Mouse (Mus musculus) forebrain, embryonic 16.5 days (tissue): ENCODE results near the gene Cngb1. TPM values are rescaled to one million over a fixed set of nuclear protein-coding genes. Genes with fewer than 3 reads are reported as not detected.

ENCODE experiments used
- ATAC-seq: fragments of 200-750 bp; cut with Nextera tagmentation; 2 replicates; pipeline ENCODE4 v1.8.0; 2017; ENCODE audit warnings: mild to moderate bottlenecking, moderate library complexity
- H3K27ac ChIP-seq: fragments of 300-500 bp; sonication (generic); 2 replicates; pipeline ENCODE4 v1.5.1; 2014; ENCODE audit warnings: low read length, control low read depth
- H3K27me3 ChIP-seq: fragments of 300-500 bp; sonication (generic); replicated peaks from 2 replicates; pipeline ENCODE4 v1.6.1; 2014; ENCODE audit warnings: low read length; ENCODE audit not compliant: control insufficient read depth, insufficient read depth
- H3K36me3 ChIP-seq: fragments of 300-500 bp; sonication (generic); 2 replicates; pipeline ENCODE4 v1.6.1; 2014; ENCODE audit not compliant: control insufficient read depth, insufficient read depth
- H3K4me1 ChIP-seq: fragments of 300-500 bp; sonication (generic); replicated peaks from 2 replicates; pipeline ENCODE4 v1.6.1; 2014; ENCODE audit warnings: low read length; ENCODE audit not compliant: control insufficient read depth, insufficient read depth
- H3K4me2 ChIP-seq: fragments of 300-500 bp; sonication (generic); 2 replicates; pipeline ENCODE4 v1.6.1; 2014; ENCODE audit warnings: mild to moderate bottlenecking, low read length, control low read depth
- H3K4me3 ChIP-seq: fragments of 300-500 bp; sonication (generic); replicated peaks from 2 replicates; pipeline ENCODE4 v1.5.1; 2014; ENCODE audit warnings: mild to moderate bottlenecking, low read length, control low read depth
- H3K9ac ChIP-seq: fragments of 300-500 bp; sonication (generic); replicated peaks from 2 replicates; pipeline ENCODE4 v1.6.1; 2014; ENCODE audit warnings: low read depth, low read length, control low read depth
- H3K9me3 ChIP-seq: fragments of 300-500 bp; sonication (generic); 2 replicates; pipeline ENCODE4 v1.6.1; 2016; ENCODE audit warnings: low read length; ENCODE audit not compliant: control insufficient read depth
- WGBS: fragments of 180-500 bp; shearing (Covaris S2); extraction: QIAGEN DNeasy Blood & Tissue Kit; methylation state at CpG from one replicate; pipeline ENCODE4 v1.1.7; 2014; 5-methylcytosine and 5-hydroxymethylcytosine counted together
- polyA plus RNA-seq: library from polyadenylated mRNA; unstranded; fragments of >200 nt; fragmentation: Nextera tagmentation; extraction: Ambion mirVana; gene quantifications from 2 replicates; pipeline ENCODE4 v1.2.1, GENCODE M21; 2015

Cngb1 gene
- polyA plus RNA-seq, 1 experiment from 2014 or later, result 0.16 TPM

GRCm38 (mm10) chr8:95195728-95196127 is 110.7 kb downstream of the Cngb1 start:
- H3K9me3 ChIP-seq, result no peaks in the 10 kb centered on the region
- no peak overlapping the region for H3K4me2 ChIP-seq
- no peak for ATAC-seq
- no peak overlapping the region for H3K27ac ChIP-seq
- 77% methylated on average over 11 of the region's 11 CpGs for WGBS
- H3K9ac ChIP-seq, result no peak overlapping the region
- no peaks in the 10 kb centered on the region for H3K27me3 ChIP-seq
- H3K4me1 ChIP-seq, result no peaks in the 10 kb centered on the region
- H3K4me3 ChIP-seq, result no peak overlapping the region
- no peaks in the 10 kb centered on the region for H3K36me3 ChIP-seq

DNA sequence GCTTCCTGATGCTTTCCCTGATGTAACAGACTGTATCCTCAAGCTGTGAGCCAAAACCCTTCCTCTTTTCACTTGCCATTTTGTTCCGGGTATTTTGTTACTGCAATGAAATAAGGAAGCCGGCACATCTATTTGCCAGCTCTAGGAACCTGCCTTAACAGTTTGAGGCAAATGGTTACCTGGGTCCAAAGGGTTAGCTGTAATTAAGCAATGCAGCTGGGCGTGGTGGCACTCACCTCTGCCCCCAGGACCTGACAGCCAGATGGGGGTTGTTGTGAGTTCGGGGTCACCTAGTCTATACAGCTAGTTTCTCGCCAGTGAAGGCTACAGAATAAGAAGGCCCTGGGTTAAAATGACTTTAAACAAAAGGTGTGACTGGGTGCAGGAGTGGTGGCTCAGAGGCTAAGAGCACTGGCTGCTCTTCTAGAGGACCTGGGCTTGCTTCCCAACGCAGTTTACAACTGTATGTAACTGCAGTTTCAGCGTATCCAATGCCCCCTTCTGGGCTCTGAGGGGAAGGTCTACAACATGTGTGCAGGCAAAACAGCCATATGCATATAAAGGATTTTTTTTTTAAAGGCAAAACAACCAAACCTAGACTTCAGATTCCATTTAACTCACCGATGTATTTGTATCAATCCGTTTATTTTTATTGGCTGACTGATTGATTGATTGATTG is 114.7 kb downstream of the Cngb1 start:
- Histone ChIP-seq H3K4me1 (no peaks in the 10 kb centered on the region), H3K9me3 (no peaks in the 10 kb centered on the region), H3K4me3 (no peak overlapping the region), H3K9ac (no peak overlapping the region), H3K36me3 (no peaks in the 10 kb centered on the region), H3K4me2 (no peak overlapping the region), H3K27me3 (no peaks in the 10 kb centered on the region), H3K27ac (no peak overlapping the region)
- ATAC-seq, result no peak
- 90% methylated on average over 9 of the region's 9 CpGs for whole genome bisulfite sequencing

Other genes with a start within 250 kb of the Cngb1 start
- 47.3 and 49.9 TPM in 2 replicates for gene Katnb1, start 225.4 kb downstream of the Cngb1 start, polyA plus RNA-seq
- gene Kifc3, start 103.8 kb downstream of the Cngb1 start, polyA plus RNA-seq, result 16.8 and 21.9 TPM in 2 replicates
- 1.5 TPM in 1 of 2 replicates, not detected in the other for gene Tepp, start 4.0 kb upstream of the Cngb1 start, polyA plus RNA-seq
- 19.8 and 21.8 TPM in 2 replicates for gene Zfp319, start 25.4 kb upstream of the Cngb1 start, polyA plus RNA-seq
- gene Usb1, start 25.7 kb upstream of the Cngb1 start, polyA plus RNA-seq, result 46.6 and 49.7 TPM in 2 replicates
- gene Mmp15, start 45.7 kb upstream of the Cngb1 start, polyA plus RNA-seq, result 10.9 and 11.3 TPM in 2 replicates
- 139 and 141 TPM in 2 replicates for gene Cfap20, start 128.3 kb upstream of the Cngb1 start, polyA plus RNA-seq
- gene Csnk2a2, start 183.5 kb upstream of the Cngb1 start, polyA plus RNA-seq, result 10.3 and 11.0 TPM in 2 replicates
- gene Ccdc113, start 227.5 kb upstream of the Cngb1 start, polyA plus RNA-seq, result 1.3 and 1.5 TPM in 2 replicates